Mouse (Mus musculus) erythroblast, embryonic 14.5 days (primary cell): ENCODE results near the gene Tnf.

Experiments used
- GATA1 ChIP-seq: IDR thresholded peaks from 2 replicates; pipeline ENCODE4 v1.6.1; 2012; ENCODE audit warnings: low read length, inconsistent platforms, mixed read lengths
- TAL1 ChIP-seq: IDR thresholded peaks from 3 replicates; pipeline ENCODE4 v1.6.1; 2012; ENCODE audit warnings: low read length, inconsistent platforms, mixed read lengths

GRCm38 (mm10) chr17:35162121-35162520 is 39.7 kb downstream of the Tnf start:
- TF ChIP-seq GATA1 = no peak
- no peak for TF ChIP-seq TAL1
